Mouse (Mus musculus) right cerebral cortex, postnatal 36 days (tissue): ENCODE measurements around the gene Acvrl1.
A peak's percentile ranks its signal among the peaks of the same experiment; 100 is the strongest.

Experiments used
- DNase-seq, 2 experiments: peaks; one replicate each; pipeline ENCODE4 v3.0.0; 2022; ENCODE audit warnings: low spot score in 2 of 2, mixed read lengths in 1 of 2

The Acvrl1 gene

GRCm38 (mm10) chr15:101128181-101129089 is at the start of gene Acvrl1:
Gene Acvrl1, plus strand, starts transcription at chr15:101128522.
- no peak for DNase-seq

GRCm38 (mm10) chr15:101078731-101079156 is 49.6 kb upstream of the Acvrl1 start:
- peak; percentile 47 to 55 for DNase-seq

GRCm38 (mm10) chr15:101080031-101080520 is 48.2 kb upstream of the Acvrl1 start:
- no peak for DNase-seq

- no peak for DNase-seq
Observed at GRCm38 (mm10) chr15:101081035-101081548, 47.2 kb upstream of the Acvrl1 start.

GRCm38 (mm10) chr15:101082236-101082635 is 46.1 kb upstream of the Acvrl1 start:
- no peak for DNase-seq

GRCm38 (mm10) chr15:101084499-101084898 is 43.8 kb upstream of the Acvrl1 start:
- no peak for DNase-seq

GRCm38 (mm10) chr15:101086451-101086850 is 41.9 kb upstream of the Acvrl1 start:
- no peak for DNase-seq

- DNase-seq, result no peak
Observed at GRCm38 (mm10) chr15:101086956-101087355, 41.4 kb upstream of the Acvrl1 start.

GRCm38 (mm10) chr15:101088291-101088690 is 40.0 kb upstream of the Acvrl1 start:
- DNase-seq, result no peak

GRCm38 (mm10) chr15:101091551-101091950 is 36.8 kb upstream of the Acvrl1 start:
- DNase-seq, result no peak

GRCm38 (mm10) chr15:101092121-101092828 is 36.0 kb upstream of the Acvrl1 start:
- no peak for DNase-seq

- DNase-seq, result peak in 1 of 2 experiments; percentile 25
Observed at GRCm38 (mm10) chr15:101092829-101093648, 35.3 kb upstream of the Acvrl1 start.

- no peak for DNase-seq
Observed at GRCm38 (mm10) chr15:101093988-101094387, 34.3 kb upstream of the Acvrl1 start.

GRCm38 (mm10) chr15:101094979-101095378 is 33.3 kb upstream of the Acvrl1 start:
- DNase-seq, result no peak

- no peak for DNase-seq
Observed at GRCm38 (mm10) chr15:101095392-101095791, 32.9 kb upstream of the Acvrl1 start.

GRCm38 (mm10) chr15:101097985-101098651 is 30.2 kb upstream of the Acvrl1 start:
- no peak for DNase-seq

GRCm38 (mm10) chr15:101100996-101101395 is 27.3 kb upstream of the Acvrl1 start:
- DNase-seq, result no peak

- DNase-seq, result no peak
Observed at GRCm38 (mm10) chr15:101103605-101104304, 24.6 kb upstream of the Acvrl1 start.

- DNase-seq, result peak; percentile 31 to 32
Observed at GRCm38 (mm10) chr15:101105496-101105994, 22.8 kb upstream of the Acvrl1 start.

GRCm38 (mm10) chr15:101106011-101106410 is 22.3 kb upstream of the Acvrl1 start:
- no peak for DNase-seq
